Mouse (Mus musculus) T-cell, adult 2 months (primary cell): Measurements from ENCODE around the gene Zfp768.
"Not testable (repeated sequence)": the region's sequence is repeated elsewhere in the genome, so short reads cannot be mapped to it uniquely, and the experiment has no call there.

Experiments
- DNase-seq: peaks from one replicate; pipeline ENCODE4 v3.0.0; 2022; ENCODE audit warnings: low spot score

The Zfp768 gene

DNA sequence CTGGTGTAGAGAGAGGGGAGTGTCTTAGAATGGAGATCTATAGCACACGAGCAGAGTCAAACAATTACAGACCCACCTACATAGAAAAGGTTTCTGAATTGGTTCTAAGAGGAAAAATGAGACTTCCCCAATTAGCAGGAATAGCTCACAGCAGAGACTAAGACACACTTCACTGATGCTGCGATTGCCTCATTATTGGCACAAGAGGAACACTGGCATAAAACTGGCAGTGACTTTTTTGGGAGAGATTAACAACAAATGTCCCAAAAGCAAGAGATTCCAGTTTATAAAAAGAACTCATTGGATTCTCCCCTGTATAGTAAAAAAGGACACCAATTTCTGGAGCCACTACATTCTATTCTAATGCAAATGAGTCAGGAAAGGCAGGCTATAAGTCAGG, 12.5 kb upstream of the Zfp768 start:
- no peak for DNase-seq

DNA sequence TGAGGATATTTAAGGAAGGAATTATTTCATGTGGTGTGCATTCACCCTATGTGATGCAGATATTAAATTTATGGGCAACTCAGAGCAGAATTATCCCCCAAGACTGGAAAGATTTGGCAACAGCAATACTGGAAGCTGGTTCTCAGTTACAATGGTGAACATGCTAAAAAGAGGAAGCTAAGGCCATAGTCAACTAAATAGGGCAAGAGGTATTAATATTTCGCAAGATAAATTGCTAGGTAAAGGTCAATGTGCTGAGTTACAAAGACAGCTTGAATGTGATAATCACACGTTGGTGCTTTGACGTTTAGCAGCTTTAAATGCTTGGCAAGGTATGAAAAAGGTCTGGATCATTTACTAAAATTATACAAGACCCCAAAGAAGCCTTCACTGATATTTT, 10.4 kb upstream of the Zfp768 start:
- no peak for DNase-seq

DNA sequence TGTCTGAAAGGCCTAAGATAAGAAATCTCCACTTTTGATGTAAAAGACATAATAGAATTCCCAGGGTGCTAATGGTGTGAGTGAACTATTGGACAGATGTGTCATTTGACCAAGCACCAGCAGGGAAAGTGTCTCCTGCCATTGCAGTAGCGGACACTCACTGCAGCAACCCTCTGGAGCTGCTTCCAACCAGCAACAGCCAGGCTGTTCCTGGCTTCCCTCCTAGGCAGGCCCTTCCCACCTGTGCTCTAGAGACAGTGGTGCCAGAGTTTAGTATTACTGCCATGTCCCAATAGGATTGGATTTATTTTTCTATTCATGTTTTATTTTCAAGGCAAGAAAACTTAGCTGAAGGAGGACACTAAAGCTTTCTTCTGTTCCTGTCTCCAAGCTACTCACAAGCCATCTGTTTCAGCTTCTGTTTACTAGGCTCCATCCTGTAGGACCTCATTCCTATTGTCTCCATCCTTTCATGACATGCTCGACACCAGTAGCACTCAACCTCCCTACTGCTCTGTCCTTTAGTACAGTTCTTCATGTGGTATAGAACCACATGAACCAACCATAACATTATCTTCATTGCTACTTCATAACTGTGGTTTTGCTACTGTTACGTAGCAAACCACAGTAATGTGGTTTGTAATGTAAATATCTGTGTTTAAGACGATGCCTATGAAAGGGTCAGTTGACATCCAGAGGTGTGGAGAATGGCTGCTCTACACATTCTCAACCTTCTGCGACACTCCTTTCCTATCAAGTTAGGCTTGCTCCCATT, 6.0 kb upstream of the Zfp768 start:
- DNase-seq: no peak

DNA sequence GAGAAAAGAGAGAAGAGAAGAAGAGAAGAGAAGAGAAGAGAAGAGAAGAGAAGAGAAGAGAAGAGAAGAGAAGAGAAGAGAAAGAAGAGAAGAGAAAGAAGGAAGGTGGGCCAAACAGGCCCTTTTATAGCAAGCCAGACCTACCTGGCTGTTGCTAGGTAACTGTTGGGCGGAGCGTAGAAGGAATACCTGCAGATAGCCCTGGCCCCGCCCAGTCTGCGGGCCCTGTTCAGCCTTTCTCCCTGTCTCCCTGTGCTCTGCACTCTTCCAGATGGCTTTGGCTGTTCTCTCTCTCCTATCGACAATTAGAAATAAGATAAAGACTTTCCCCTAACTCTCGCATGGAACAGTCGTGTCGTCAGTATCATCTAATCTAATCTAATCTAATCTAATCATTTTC, 1.3 kb upstream of the Zfp768 start:
- no peak for DNase-seq

DNA sequence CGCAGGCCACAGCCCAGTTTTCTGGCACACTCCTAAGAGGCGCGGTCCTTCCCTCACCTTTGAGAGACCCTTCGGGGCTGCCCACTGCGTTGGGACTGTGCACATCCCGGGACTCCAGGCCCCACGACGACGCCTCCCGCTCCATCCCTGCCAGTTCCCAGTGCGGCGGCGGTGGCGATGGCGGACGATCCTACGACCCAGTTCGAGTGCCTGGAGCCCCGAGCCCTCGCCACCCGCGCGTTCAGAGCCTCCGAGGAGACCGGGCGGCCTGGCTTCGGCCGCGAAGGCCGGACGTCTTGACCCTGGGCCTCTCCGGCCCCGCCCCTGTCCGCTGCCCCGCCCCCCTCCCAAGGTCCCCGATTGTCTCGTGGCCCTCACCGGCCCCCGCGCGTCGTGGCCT, 297 bp downstream of the Zfp768 start:
- no peak for DNase-seq

DNA sequence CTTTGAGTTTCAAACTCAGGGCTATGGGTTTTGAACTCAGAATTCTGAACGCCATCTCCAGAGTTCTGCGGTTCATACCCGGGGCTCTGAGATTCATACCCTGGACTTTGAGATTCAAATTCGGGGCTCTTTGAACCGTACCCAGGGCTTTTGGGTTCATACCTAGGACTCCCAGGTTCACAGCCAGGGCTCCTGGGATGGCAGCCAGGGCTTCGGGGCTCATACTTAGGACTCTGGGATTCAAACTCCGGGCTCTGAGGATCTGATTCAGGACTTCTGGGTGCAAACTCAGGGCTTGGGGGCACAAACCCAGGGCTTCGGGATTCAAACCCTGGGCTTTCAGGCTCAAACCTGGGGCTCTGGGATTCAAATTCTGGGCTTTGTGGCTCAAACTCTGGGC, 1.0 kb downstream of the Zfp768 start:
- DNase-seq: no peak

DNA sequence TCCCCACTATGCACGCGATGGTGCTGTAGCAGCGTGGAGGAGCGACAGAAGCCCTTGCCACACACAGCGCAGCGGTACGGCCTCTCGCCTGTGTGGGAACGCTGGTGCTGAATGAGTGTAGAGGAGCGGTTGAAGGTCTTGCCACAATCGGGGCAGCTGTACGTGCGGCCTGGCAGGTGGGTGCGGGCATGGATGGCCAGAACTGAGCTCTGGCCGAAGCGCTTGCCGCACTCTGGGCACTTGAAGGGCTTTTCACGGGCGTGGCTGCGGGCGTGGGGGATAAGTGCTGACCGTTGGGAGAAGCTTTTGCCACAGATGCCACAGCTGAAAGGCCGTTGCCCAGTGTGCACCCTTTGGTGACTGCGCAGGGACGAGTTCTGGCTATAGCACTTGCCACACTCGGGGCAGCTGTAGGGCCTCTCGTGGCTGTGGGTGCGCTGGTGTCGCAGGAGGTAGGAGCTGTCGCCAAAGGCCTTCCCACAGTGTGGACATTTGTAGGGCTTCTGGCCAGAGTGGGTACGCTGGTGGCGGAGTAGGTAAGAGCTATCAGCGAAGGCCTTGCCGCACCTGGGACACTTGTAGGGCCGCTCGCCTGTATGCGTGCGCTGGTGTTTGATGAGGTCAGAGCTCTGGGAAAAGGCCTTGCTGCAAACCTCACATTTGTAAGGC, 1.9 kb downstream of the Zfp768 start:
- no peak for DNase-seq

DNA sequence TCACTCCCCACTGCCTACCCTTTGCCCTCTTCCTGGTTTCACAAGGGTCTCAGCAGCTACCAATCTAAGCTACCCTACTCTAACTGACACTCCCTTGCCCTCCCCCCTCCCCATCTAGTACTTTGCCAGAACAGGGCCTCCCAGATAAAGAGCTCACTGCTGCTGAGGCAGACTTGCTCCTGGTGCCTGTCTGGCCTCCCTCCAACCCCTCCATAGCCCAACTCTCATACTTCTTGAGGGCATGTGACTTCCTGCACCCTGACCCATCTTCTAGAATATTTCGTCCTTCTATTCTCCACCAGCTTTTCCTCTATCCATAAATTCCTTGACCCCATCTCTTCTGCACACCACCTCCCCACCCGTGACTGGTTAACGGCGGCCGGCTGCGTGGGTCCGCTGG, 2.5 kb downstream of the Zfp768 start:
- no peak for DNase-seq

DNA sequence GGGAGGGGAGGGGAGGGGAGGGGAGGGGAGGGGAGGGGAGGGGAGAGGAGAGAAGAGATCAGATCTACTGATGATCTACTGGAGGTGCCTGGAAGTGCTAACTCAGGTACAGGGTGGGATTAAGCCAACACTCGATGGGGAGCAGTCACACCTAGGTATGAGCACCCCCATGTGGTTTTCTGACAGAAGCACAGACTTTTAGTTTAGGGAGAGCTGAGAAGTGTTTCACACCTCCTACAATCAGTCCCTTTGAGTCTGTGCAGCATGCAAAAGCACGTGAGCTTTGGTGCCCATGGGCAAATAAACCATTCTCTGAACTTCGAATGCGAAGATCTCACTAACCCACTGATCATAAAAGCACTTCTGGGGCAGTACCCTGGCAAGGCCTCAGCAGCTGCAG, 3.1 kb downstream of the Zfp768 start:
- peak; percentile 54 for DNase-seq

DNA sequence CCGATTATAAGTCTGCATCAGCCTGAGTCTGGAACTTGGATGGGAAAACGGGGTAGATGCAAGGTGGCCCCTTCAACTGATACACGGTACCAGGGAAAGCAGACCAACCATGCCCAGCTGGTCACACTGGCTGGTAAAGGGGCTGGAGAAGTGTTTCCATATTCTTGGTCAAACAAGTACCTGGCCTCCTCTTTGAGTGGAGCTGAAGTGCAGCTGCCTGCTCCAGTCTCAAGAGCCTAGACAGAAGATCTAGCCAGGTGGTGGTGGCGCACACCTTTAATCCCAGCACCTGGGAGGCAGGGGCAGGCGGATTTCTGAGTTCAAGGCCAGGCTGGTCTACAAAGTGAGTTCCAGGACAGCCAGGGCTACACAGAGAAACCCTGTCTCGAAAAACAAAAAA, 3.5 kb downstream of the Zfp768 start:
- DNase-seq: not testable (repeated sequence)

DNA sequence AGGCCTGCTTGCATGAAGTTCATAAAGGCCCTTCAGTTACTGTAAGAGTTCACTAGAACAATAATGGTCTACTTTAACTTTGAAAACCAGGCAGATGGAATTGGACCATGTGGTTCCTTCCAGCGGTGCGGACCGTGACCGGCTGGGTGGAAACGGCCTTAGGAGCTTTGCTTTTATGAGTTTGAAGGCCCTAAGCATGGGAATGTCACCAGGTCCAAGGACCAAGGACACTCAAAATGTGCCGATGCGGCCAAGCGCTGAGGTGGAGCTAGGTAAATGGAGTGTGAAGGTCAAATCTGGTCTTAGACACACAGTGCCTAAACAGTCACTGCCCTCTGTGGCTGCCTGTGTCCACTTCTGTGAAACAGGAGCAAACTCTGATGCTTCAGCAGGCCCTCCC, 4.0 kb downstream of the Zfp768 start:
- DNase-seq: no peak

DNA sequence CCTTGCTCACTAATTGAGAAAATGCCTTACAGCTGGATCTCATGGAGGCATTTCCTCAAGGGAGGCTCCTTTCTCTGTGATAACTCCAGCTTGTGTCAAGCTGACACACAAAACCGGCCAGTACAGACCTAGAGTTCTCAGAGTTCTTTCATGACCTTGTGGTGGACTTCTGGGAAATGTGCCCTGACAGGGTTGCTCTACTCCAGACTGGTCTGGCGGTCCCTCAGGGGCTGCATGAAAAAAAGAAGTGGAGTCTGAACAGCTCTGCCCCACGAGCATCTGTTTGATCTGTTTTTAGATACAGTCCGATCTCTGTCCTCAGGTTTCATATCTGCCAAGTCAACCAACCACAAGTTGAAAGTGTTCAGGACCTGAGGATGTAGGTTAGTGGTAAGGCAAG, 7.8 kb downstream of the Zfp768 start:
- no peak for DNase-seq

DNA sequence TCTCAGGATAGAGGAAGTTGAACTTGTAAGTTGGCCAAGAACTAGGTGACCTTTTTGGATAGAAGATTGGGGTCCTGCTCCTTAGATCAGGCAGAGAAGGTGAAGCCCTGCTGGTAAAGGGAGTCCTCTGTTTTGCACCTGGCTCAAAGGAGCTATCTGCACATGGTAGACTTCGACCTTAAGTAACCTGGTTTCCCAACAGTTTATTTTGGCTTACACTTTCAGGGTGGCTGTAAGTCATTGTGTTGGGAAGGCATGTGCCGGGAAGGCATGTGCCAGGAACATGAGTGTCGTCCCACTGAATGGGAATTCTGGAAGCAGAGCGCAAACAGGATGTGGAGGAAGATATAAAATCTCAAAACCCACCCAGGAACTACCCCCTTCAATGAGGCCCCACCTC, 9.8 kb downstream of the Zfp768 start:
- DNase-seq: no peak

DNA sequence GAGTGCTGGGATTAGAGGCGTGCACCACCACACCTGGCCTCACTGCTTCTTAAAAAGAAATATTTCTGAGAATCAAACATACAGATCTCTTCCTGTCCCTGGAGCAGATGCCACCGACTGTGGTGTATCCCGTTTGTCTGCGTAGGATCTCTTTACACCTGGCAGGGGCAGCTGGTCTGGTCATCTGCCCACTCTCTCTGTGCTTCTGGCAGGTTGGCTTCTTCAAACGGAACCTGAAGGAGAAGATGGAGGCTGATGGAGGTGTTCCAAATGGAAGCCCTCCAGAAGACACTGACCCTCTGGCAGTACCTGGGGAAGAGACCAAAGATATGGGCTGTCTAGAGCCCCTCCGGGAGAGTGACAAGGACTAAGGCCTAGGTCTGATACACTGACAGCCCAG, 12.1 kb downstream of the Zfp768 start:
- DNase-seq: no peak

DNA sequence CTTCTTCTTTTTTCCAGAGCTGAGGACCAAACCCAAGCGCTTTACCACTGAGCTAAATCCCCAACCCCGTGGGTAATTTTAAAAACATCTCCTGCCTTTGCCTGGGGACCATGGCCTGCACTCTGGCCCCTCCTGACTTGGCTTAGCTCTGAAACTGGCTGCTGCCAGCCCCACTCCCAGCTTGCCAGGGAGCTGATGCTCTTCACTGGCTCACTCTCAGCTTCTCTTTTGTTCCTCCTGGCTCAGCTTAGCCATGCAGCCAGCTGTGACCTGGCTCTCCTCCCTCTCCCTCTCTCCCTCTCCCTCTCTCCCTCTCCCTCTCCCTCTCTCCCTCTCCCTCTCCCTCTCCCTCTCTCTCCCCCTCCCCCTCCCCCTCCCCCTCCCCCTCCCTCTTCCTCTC, 18.7 kb downstream of the Zfp768 start:
- DNase-seq: no peak

DNA sequence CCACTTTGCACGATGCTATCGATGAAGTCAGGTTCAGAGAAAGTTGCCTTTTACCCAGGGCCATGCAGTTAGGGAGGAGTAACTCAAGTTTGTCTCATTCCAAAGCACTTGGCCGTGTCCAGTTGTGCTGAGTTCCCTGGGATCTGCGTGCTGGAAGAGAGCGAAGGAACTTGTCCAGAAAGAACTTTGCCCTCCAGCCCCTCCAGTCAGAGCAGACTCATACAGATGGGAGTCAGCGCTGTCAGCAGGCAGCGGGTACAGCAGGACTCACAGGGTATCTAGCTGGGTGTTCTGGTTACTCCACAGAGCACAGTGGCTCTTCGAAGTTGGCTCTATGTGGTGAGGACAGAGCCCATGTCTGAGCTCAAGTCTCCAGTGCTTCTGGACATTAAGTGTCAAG, 19.8 kb downstream of the Zfp768 start:
- DNase-seq: no peak

DNA sequence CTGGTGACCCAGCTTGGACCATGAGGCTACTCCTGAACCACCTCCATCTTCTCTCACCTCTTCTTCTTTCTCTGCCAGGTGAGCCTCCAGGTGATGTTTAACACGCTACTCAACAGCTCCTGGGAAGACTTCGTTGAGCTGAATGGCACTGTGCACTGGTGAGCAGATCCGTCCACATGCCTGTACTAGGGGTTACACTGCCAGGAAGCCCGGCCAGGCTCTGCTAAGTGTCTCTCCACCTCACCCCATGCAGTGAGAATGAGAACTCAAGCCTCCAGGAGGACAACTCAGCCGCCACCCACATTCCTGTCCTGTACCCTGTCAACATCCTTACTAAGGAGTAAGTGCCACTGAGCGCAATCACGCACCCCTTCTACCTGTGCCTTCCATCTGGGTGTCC, 20.4 kb downstream of the Zfp768 start:
- DNase-seq: no peak

DNA sequence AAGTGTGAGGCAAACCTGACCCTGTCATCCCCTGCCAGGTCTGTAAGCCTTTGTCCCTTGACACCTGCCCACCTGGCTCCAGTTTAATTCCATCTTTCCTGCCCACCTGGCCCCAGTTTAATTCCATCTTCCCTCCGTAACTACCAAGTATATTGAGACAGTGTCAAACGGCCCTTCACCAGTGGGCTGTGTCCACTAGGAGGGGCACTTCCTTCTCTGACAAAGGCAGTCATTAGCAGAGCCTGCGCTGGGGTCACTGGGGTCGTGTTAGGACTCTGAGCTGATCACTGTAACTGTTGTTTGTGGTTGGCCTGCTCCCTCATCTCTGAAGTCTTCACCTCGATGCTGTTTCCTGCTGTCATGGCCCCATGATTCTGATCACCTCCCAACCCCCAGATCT, 23.3 kb downstream of the Zfp768 start:
- DNase-seq: no peak

DNA sequence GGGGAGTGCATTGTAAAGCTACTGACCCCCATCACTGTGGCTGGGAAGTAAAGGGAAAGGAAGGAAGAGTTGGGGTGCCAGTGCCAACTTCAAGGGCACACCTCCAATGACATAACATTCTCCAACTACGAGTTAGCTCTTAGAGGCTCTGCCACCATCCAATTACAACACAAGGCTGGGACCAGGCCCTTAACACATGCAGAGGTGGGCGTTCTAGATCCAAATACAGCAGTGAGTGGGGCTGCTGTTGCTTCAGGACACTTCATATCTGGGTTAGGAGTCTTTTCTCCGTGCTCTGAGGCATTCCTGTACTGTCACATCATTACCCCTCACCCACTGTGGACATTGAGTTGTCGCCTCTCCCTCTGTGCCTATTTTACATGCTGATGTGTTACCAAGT, 24.3 kb downstream of the Zfp768 start:
- no peak for DNase-seq

DNA sequence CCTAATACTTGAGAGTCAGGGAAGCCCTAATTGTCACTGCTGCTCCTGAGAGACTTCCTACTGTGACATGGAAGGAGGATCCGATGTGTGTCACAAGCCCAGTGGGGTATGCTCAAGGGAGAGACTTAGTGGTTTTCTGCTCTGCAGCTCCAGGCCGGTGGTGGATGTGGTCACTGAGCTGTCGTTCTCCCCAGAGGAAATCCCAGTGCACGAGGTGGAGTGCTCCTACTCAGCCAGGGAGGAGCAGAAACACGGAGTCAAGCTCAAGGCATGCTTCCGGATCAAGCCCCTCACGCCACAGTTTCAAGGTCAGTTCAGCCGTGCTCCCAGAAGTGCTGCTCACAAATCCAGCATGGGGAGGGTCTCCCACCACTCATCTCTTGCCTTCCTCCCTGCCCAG, 31.5 kb downstream of the Zfp768 start:
- no peak for DNase-seq

DNA sequence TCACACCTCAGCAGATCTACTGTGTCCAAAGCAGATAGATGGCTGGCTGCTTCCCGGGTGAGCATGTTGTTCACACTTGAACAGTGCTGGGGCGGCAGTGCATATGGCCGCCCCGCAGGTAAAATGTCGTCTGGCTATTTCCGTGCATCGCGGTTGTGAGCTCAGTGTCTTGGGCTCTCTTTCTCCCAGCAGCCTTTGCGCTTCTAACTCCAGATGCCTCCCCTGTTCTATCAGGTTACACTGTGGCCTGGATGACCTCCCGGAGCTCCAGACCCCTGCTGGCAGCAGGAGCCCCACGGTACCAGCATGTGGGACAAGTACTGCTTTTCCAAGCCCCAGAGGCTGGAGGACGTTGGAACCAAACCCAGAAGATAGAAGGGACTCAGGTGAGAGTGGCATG, 35.4 kb downstream of the Zfp768 start:
- no peak for DNase-seq

DNA sequence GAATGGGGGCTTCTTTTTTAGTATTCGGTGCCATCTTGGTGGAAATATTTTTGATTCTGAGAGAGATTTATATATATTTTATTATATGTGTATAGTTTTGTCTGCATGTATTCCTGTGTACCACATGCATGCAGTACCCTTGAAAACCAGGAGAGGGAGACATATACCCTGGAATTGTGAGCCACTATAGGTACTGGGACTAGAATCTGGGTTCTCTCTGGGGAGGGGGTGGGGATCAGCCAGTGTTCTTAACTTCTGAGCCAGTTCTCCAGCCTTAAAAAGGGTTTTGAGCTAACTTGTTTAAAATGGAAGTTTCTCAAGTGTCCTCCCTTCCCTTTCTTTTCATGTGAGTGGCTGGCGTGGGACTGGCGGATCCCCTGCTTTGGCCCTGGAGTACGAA, 36.5 kb downstream of the Zfp768 start:
- peak; percentile 50 for DNase-seq

DNA sequence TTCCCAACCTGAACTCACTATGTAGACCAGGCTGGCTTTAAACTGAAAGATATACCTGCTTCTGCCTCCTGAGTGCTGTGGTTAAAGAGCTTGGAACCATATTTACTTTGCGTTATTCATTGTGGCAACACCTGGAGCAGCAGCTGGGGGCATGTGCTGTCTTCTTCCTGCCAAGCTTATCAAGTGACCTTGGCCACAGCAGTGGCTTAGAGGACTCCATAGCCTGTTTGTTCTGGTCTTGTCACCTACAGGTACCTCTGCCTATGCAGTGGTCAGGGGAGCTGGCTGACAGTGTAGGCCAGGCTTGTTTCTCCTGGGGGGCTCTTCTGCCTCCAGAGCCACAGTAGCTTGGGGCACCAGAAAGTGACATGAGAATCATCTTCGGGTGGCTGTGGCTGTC, 37.0 kb downstream of the Zfp768 start:
- no peak for DNase-seq

DNA sequence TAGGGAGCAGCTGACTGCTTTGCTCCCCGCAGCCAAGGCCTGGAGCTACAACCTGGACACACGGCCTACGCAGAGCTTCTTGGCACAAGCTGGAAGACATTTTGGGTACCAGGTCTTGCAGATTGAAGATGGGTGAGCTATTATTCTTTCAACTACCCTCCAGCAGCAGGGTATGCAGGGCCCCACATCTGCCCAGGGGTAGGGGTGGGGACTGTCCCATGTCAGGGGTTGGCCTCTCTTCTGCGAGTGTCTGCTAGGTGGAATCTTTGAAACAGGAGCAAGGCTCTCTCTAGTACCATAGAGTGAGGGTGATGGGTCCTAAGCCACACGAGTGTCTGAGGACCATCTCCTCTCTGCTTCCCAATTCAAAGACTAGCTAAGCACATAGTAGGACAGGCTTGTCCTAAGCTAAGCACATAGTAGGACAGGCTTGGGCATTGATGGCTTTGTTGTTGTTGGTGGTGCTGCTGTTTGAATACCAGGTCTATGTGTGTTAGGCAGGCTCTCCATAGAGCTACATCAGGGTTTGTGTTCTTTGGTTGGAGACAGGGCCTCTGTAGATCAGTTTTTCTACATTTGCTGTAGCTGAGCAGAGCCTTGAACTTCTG, 47.7 kb downstream of the Zfp768 start:
- DNase-seq: no peak
